Mouse (Mus musculus) splenic B cell, adult 2 months (primary cell): ENCODE data around the gene Dhrs7.
"Not testable (repeated sequence)": the region's sequence is repeated elsewhere in the genome, so short reads cannot be mapped to it uniquely, and the experiment has no call there.

Experiments used
- DNase-seq: peaks from one replicate; pipeline ENCODE4 v3.0.0-alpha.2; 2011; ENCODE audit warnings: low read depth, low spot score
- H3K27me3 ChIP-seq: 2 replicates; pipeline ENCODE4 v1.6.1; 2012; ENCODE audit warnings: mild to moderate bottlenecking, low read length, moderate library complexity, mixed read lengths; ENCODE audit not compliant: control insufficient read depth, poor library complexity, insufficient read depth, severe bottlenecking
- H3K36me3 ChIP-seq: 2 replicates; pipeline ENCODE4 v1.6.1; 2012; ENCODE audit warnings: mild to moderate bottlenecking, low read length, moderate library complexity, mixed read lengths; ENCODE audit not compliant: control insufficient read depth, poor library complexity, insufficient read depth, severe bottlenecking

Dhrs7 gene

DNA sequence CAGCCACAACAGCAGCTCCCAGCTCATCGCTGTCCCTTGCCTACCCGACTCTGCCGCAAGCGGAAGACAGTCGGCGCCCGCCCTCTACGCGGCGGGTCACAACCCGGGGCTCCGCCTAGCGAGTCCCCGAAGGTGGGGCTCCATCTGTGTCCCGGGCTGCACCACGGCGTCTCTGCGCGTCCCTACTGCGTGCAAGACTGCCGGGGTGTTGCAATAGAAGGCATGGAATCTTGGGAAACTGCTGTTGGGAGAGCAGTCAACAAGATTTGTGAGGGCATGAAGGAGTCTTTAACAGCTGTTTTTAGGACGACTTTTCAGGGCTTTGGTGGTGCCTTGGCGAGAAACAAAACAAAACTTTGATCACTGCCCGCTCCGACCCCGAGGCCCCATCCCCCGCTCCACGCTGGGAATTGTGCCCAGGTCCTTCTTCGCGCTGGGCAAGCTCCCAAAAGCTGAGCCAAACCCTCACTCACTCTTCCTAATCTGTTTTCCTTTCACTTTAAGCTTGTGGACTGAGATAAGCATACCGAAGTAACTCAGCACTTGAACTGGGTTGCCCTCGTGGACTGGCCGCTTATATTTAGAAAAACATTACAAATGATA lies at the start of gene Dhrs7:
Dhrs7 (minus strand) TSS at position 175 of the 603 bp plus-strand sequence.
- Histone ChIP-seq H3K27me3 (no peaks in the 10 kb centered on the region), H3K36me3 (no peaks in the 10 kb centered on the region)
- DNase-seq: peak; percentile 77

DNA sequence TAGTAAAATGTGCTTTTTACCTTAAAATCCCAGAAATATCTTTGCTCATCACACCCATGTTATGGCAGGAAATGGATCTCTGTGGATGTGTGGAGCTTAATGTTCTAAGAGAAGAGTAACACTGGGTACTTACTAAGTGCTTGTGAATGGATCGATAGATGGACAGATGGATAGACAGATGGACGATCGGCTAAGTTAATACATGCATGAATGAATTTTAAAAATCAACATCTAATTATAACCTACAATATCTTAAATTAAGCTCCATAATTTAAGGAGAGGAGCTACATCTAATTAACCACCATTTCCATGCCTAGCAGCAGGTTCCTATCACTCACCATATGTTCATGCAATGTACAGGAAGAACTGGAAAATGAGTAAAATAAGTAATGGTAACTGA lies 45.3 kb upstream of the Dhrs7 start:
- DNase-seq: no peak
- H3K27me3 ChIP-seq: no peaks in the 10 kb centered on the region
- no peaks in the 10 kb centered on the region for H3K36me3 ChIP-seq

GRCm38 (mm10) chr12:72704068-72704467 lies 39.4 kb upstream of the Dhrs7 start:
- Histone ChIP-seq H3K36me3 (no peaks in the 10 kb centered on the region), H3K27me3 (no peaks in the 10 kb centered on the region)
- no peak for DNase-seq

GRCm38 (mm10) chr12:72700013-72700412 lies 35.3 kb upstream of the Dhrs7 start:
- DNase-seq: no peak
- Histone ChIP-seq H3K36me3 (no peaks in the 10 kb centered on the region), H3K27me3 (no peaks in the 10 kb centered on the region)

DNA sequence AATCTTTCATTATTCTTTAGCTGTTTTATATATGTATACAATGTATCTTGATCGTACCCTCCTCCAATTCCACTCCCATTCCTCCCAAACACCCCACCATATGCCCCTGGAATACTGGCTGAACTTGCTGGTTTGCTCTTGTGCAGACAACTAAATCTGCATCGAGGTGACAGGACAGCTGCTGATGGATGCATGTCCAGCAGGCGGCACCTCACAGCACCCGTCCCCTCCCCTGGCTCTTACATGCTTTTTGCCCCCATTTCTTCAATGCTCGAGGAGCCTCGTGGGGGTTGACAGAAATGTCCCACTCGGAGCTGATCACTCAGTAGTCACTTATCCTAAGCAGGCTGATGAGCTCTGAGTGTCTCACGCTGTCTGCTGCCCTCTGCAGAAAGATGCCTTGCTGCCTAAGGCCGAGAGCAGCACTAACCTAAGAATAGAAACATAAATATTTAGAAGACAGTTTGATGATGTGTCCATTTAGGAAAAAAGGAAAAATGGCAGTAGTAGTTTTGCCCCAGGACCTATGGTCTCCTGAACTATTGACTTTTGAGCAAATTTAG lies 30.3 kb upstream of the Dhrs7 start:
- no peaks in the 10 kb centered on the region for H3K27me3 ChIP-seq
- H3K36me3 ChIP-seq: no peaks in the 10 kb centered on the region
- DNase-seq: peak; percentile 1

GRCm38 (mm10) chr12:72694438-72694837 lies 29.7 kb upstream of the Dhrs7 start:
- no peaks in the 10 kb centered on the region for H3K36me3 ChIP-seq
- DNase-seq: no peak
- H3K27me3 ChIP-seq: no peaks in the 10 kb centered on the region

DNA sequence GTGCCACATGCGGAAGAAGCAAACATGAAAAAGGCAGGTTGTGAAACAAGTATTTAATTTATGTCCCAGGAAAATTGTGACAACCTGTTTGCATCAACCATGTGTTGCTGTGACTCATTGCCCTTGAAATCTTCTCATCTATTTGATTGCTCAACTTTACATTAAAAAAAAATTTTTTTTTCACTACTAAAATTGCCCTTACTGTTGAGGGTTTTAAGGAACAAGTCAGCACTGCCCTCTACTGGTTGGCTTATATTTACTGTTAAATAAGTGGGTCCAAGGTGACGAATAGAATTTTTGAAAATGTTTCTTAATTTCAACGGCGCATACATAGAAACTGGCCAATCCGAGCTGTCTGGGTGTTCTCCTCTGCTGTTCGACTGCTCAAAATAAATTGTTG lies 29.2 kb upstream of the Dhrs7 start:
- Histone ChIP-seq H3K27me3 (no peaks in the 10 kb centered on the region), H3K36me3 (no peaks in the 10 kb centered on the region)
- peak; percentile 65 for DNase-seq

DNA sequence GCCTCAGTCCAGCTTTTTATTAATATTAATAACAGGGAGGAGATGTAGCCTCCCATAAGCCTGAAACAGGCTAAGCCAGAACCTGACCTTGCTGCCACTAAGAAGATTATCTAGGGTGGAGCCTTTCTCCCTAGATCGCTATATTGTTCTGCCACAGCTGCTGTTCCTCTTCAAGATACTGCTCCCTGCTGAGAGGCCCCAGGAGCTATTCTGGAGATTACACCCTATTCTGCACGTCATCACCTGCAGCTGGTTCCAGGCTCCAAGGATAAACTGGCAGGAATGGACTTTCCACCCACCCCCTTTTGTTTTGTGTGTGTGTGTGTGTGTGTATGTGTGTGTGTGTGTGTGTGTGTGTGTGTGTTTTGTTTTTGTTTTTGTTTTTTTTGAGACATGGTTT lies 23.6 kb upstream of the Dhrs7 start:
- DNase-seq, H3K27me3 ChIP-seq, H3K36me3 ChIP-seq: not testable (repeated sequence)

DNA sequence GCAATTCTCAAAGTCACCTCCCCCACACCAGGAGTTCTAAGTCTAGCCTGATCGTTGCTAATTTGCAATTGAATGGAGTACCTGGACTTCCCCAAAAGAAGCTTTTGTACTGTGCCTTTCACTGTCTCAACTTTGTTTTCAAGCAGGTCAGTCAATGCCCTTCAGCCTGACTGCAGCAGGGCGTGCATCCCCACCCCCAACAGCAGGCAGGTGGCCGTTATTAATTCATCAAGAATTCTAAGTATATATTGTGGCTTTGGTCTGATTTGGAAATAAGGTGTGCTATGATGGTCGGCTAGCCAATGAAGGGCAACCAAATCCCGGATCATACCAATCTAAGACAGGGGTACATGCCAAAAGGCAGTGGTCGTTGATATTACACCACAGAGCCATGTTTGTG lies 23.0 kb upstream of the Dhrs7 start:
- DNase-seq, H3K27me3 ChIP-seq, H3K36me3 ChIP-seq: not testable (repeated sequence)

DNA sequence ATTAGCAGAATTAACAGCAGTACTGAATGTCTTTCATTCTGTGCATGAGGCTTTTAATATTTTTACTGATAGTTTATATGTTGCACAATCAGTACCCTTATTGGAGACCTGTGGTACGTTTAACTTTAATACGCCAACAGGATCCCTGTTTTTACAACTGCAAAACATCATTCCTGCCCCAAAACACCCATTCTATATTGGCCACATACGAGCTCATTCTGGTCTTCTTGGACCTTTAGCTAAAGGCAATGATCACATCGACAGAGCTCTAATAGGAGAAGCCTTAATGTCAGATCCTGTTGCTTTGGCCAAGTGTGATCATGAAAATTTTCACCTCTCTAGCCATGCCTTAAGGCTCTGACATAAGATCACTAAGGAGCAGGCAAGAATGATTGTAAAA lies 21.9 kb upstream of the Dhrs7 start:
- not testable (repeated sequence) for H3K36me3 ChIP-seq, H3K27me3 ChIP-seq, DNase-seq

DNA sequence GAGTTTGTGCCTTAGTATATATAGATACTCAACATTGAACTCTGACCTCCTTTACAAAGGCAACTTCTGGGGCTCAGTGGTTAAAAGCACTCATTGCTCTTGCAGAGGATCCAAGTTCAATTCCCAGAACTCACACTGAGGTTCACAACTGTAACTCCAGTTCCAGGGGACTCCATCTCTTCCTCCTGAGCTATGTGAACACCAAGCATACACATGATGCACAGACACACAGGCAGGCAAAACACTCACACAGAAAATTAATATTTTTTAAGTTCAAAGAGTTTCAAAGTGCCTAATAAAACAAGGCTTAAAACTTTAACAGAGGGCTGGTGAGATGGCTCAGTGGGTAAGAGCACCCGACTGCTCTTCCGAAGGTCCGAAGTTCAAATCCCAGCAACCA lies 18.9 kb upstream of the Dhrs7 start:
- Histone ChIP-seq H3K36me3 (no peaks in the 10 kb centered on the region), H3K27me3 (no peaks in the 10 kb centered on the region)

GRCm38 (mm10) chr12:72682511-72683282 lies 18.0 kb upstream of the Dhrs7 start:
- no peaks in the 10 kb centered on the region for H3K27me3 ChIP-seq
- no peak for DNase-seq
- no peaks in the 10 kb centered on the region for H3K36me3 ChIP-seq

More for the DNA sequence above, 18.9 kb upstream of the Dhrs7 start:
- no peak for DNase-seq

DNA sequence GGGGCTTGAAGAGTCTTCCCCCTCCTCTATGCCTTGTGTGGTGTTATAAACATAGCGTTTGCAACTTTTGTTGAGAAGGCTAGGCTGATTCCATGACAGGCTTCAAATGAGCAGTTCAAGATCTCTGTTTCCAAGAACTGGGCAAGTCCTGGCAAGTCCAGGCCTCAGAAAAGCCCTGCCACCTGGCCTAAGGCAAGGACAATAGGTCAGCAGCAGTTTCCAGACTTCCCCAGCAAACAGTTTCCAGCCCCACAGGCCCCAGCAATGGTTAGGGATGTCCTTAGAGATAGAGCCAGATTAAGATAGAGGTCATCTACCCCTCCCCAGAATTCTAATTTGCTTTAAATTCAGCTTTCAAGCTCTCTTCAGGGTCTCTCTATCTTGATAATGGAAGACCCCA lies 17.2 kb upstream of the Dhrs7 start:
- Histone ChIP-seq H3K36me3 (no peaks in the 10 kb centered on the region), H3K27me3 (no peaks in the 10 kb centered on the region)
- no peak for DNase-seq

GRCm38 (mm10) chr12:72679635-72680034 lies 14.9 kb upstream of the Dhrs7 start:
- no peak for DNase-seq
- H3K36me3 ChIP-seq: no peaks in the 10 kb centered on the region
- H3K27me3 ChIP-seq: no peaks in the 10 kb centered on the region

DNA sequence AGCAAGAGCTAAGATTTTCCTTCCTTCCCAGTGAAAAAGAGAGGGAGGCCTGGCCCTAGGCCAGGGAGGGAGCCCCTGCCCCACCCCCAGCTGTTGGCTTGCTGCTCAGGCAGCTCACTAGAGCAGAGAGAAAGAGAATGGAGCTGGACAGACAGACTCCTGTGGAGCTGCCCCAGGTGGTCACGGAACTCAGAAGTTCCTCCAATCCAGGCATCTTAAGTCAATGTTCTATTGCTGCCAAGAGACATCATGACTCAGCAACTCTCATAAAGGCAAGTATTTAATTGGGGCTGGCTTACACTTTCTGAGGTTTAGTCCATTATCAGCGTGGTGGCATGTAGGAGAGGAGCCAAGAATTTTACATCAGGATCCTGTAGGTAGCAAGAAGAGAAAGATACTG lies 10.1 kb upstream of the Dhrs7 start:
- no peak for DNase-seq
- Histone ChIP-seq H3K27me3 (no peaks in the 10 kb centered on the region), H3K36me3 (no peaks in the 10 kb centered on the region)
